Comparison of ENCODE assay signal across 9 mouse cellular contexts in genomic region chr5:115491076-115491475, GRCm38 (mm10). TPM values are rescaled to one million over a fixed set of nuclear protein-coding genes. Genes with fewer than 3 reads are reported as not detected.
DNase-seq lines count a peak whose midpoint lies in the region; ATAC-seq and TF ChIP-seq lines count a peak whose summit lies in the region.
"Had no signal": no experiment of that assay in that cellular context is flagged by ENCODE, and none has a peak within 500 bp of the region (broad histone marks: within the 10 kb centered on the region; RNA-seq: fewer than 3 reads in every experiment).

No protein-coding gene starts in this region.

- no peak for TF ChIP-seq CTCF in liver, embryonic 14.5 days (IDR thresholded peaks at IDR 0.05; ENCODE audit: low read depth)

- H3K36me3 ChIP-seq in hindbrain, embryonic 12.5 days: no peaks in the 10 kb centered on the region
- no peaks in the 10 kb centered on the region for H3K36me3 ChIP-seq in hindbrain, embryonic 10.5 days
- H3K36me3 ChIP-seq in liver, embryonic 14.5 days (replicated peaks; ENCODE audit: control insufficient read depth, insufficient read depth, low read depth): no peaks in the 10 kb centered on the region

- peaks cover 20% of the 10 kb centered on the region for H3K4me1 ChIP-seq in hindbrain, embryonic 12.5 days
- H3K4me1 ChIP-seq in hindbrain, embryonic 10.5 days (replicated peaks): peaks cover 38% of the 10 kb centered on the region
- peaks cover 14 to 22% of the 10 kb centered on the region in 2 experiments for H3K4me1 ChIP-seq in liver, embryonic 14.5 days (replicated peaks; ENCODE audit: control insufficient read depth in 2 of 2, insufficient read depth in 2 of 2, low read length in 1 of 2)

- no peaks in the 10 kb centered on the region for H3K9me3 ChIP-seq in hindbrain, embryonic 12.5 days (replicated peaks)
- H3K9me3 ChIP-seq in hindbrain, embryonic 10.5 days: no peaks in the 10 kb centered on the region
- H3K9me3 ChIP-seq in liver, embryonic 14.5 days (ENCODE audit: control insufficient read depth, low read length): no peaks in the 10 kb centered on the region

- no peak overlapping the region for H3K27ac ChIP-seq in hindbrain, embryonic 12.5 days
- H3K27ac ChIP-seq in hindbrain, embryonic 10.5 days: no peak overlapping the region
- peak overlapping the region; percentile 99 for H3K27ac ChIP-seq in liver, embryonic 14.5 days

- no peak overlapping the region for H3K9ac ChIP-seq in hindbrain, embryonic 12.5 days
- H3K9ac ChIP-seq in liver, embryonic 14.5 days (replicated peaks): peak overlapping the region; percentile 31; the same call in 1 of the 2 replicates

- peak overlapping the region; percentile 71; the same call in 1 of the 2 replicates for H3K4me2 ChIP-seq in hindbrain, embryonic 12.5 days (replicated peaks)
- peak overlapping the region; percentile 78 for H3K4me2 ChIP-seq in liver, embryonic 14.5 days (ENCODE audit: low read depth)

- WGBS in hindbrain, embryonic 12.5 days: 36% methylated on average over 5 of the region's 5 CpGs
- WGBS in hindbrain, embryonic 10.5 days: 40% methylated on average over 5 of the region's 5 CpGs
- WGBS in liver, embryonic 14.5 days (ENCODE audit: insufficient replicate concordance): 19% methylated on average over 5 of the region's 5 CpGs

- DNase-seq in hindbrain, embryonic 10.5 days (ENCODE audit: low spot score): no peak
- peak; percentile 57 for DNase-seq in A20 (ENCODE audit: low read depth, low spot score)
- peak; percentile 43 for DNase-seq in MN1 (ENCODE audit: low spot score)
- no peak for DNase-seq in liver, embryonic 14.5 days (ENCODE audit: low read depth in 3 of 3, low spot score in 3 of 3)
- no peak for DNase-seq in right cerebral cortex, postnatal 14 days
- no peak for DNase-seq in right cerebral cortex, postnatal 36 days (ENCODE audit: low spot score in 2 of 2)
- DNase-seq in gastrocnemius, adult 8-10 months (ENCODE audit: low spot score in 2 of 2): no peak

- ATAC-seq in hindbrain, embryonic 12.5 days (ENCODE audit: low FRiP score): no peak
- ATAC-seq in liver, embryonic 14.5 days (ENCODE audit: insufficient read depth): no peak

- no peaks in the 10 kb centered on the region; the same call in 1 of the 2 replicates for H3K27me3 ChIP-seq in hindbrain, embryonic 12.5 days
- no peaks in the 10 kb centered on the region for H3K27me3 ChIP-seq in hindbrain, embryonic 10.5 days (ENCODE audit: insufficient read depth, poor library complexity, severe bottlenecking)
- H3K27me3 ChIP-seq in liver, embryonic 14.5 days (ENCODE audit: control insufficient read depth, insufficient read depth, low read length): no peaks in the 10 kb centered on the region

- no peak overlapping the region for H3K4me3 ChIP-seq in hindbrain, embryonic 12.5 days
- no peak overlapping the region for H3K4me3 ChIP-seq in hindbrain, embryonic 10.5 days
- no peak overlapping the region for H3K4me3 ChIP-seq in liver, embryonic 14.5 days (ENCODE audit: insufficient read depth in 1 of 2, low read depth in 2 of 2, low read length in 2 of 2)

- TF ChIP-seq EP300 in liver, embryonic 14.5 days (IDR thresholded peaks at IDR 0.05; ENCODE audit: low read depth): no peak

RNA-seq across cellular contexts. Expression of gene Sirt4, which starts 6.6 kb away (rescaled TPM):
- polyA plus RNA-seq in hindbrain, embryonic 12.5 days (2016; fragmentation: Nextera tagmentation; extraction: Ambion mirVana): 23.1 and 24.7 TPM in 2 replicates
- polyA plus RNA-seq in hindbrain, embryonic 10.5 days (2016; fragmentation: Nextera tagmentation; extraction: Ambion mirVana): 17.2 and 17.3 TPM in 2 replicates
- polyA plus RNA-seq in liver, embryonic 14.5 days (2012; rRNA removed): 8.4 and 9.4 TPM in 2 replicates
- 2.8 and 3.9 TPM in 2 replicates for polyA plus RNA-seq in liver, embryonic 14.5 days (2014; fragmentation: Nextera tagmentation; extraction: Ambion mirVana)
- 10 to 100 TPM in 1 of 4 experiments, 1 to 10 TPM in 3; 7.2 to 13.5 (median 9.4) TPM for total RNA-seq in gastrocnemius, adult 8-10 months (2022)

RNA-seq across cellular contexts. Expression of gene Pxn, which starts 15.4 kb away (rescaled TPM):
- 34.0 and 39.2 TPM in 2 replicates for polyA plus RNA-seq in hindbrain, embryonic 12.5 days (2016; fragmentation: Nextera tagmentation; extraction: Ambion mirVana)
- polyA plus RNA-seq in hindbrain, embryonic 10.5 days (2016; fragmentation: Nextera tagmentation; extraction: Ambion mirVana): 32.6 and 42.6 TPM in 2 replicates
- polyA plus RNA-seq in liver, embryonic 14.5 days (2012; rRNA removed): 12.9 and 13.7 TPM in 2 replicates
- 4.8 and 5.6 TPM in 2 replicates for polyA plus RNA-seq in liver, embryonic 14.5 days (2014; fragmentation: Nextera tagmentation; extraction: Ambion mirVana)
- total RNA-seq in gastrocnemius, adult 8-10 months (2022): 10 to 100 TPM; 76.0 to 89.9 (median 78.1) TPM

RNA-seq across cellular contexts. Expression of gene Pla2g1b, which starts 25.0 kb away (rescaled TPM):
- not detected in 2 replicates for polyA plus RNA-seq in hindbrain, embryonic 12.5 days (2016; fragmentation: Nextera tagmentation; extraction: Ambion mirVana)
- polyA plus RNA-seq in hindbrain, embryonic 10.5 days (2016; fragmentation: Nextera tagmentation; extraction: Ambion mirVana): 0.51 TPM in 1 of 2 replicates, not detected in the other
- not detected in 2 replicates for polyA plus RNA-seq in liver, embryonic 14.5 days (2012; rRNA removed)
- not detected in 2 replicates for polyA plus RNA-seq in liver, embryonic 14.5 days (2014; fragmentation: Nextera tagmentation; extraction: Ambion mirVana)
- not detected for total RNA-seq in gastrocnemius, adult 8-10 months (2022)
- polyA plus RNA-seq: neural tube, embryonic 11.5 days had no signal

Comparison
In these comparisons a context has a peak if more than half of its experiments do, and no peak if none do; other contexts are left out.
1. DNase-seq: peak in A20 (single experiment) and MN1 (single experiment); none in hindbrain, embryonic 10.5 days (single experiment), liver, embryonic 14.5 days (0 of 3), right cerebral cortex, postnatal 14 days (single experiment), right cerebral cortex, postnatal 36 days (0 of 2) and gastrocnemius, adult 8-10 months (0 of 2).